Mouse (Mus musculus) lung, postnatal 0 days (tissue): ENCODE measurements around the gene Retsat. TPM values are rescaled to one million over a fixed set of nuclear protein-coding genes. Genes with fewer than 3 reads are reported as not detected.
A peak's percentile ranks its signal among the peaks of the same experiment; 100 is the strongest.

Experiments
- ATAC-seq: fragments of 200-750 bp; cut with Nextera tagmentation; 2 replicates; pipeline ENCODE4 v1.8.0; 2017; ENCODE audit warnings: moderate library complexity
- DNase-seq: peaks from one replicate; pipeline ENCODE4 v3.0.0-alpha.2; 2016; ENCODE audit warnings: low spot score
- H3K27ac ChIP-seq: fragments of 300-500 bp; sonication (generic); 2 replicates; pipeline ENCODE4 v1.5.1; 2014; ENCODE audit warnings: antibody characterized with exemption, mild to moderate bottlenecking, low read length, mixed read lengths
- H3K27me3 ChIP-seq: fragments of 300-500 bp; sonication (generic); replicated peaks from 2 replicates; pipeline ENCODE4 v1.6.1; 2014; ENCODE audit warnings: low read length, mixed read lengths; ENCODE audit not compliant: insufficient read depth
- H3K36me3 ChIP-seq: fragments of 300-500 bp; sonication (generic); 2 replicates; pipeline ENCODE4 v1.6.1; 2014; ENCODE audit warnings: low read length, mixed read lengths; ENCODE audit not compliant: insufficient read depth
- H3K4me1 ChIP-seq: fragments of 300-500 bp; sonication (generic); 2 replicates; pipeline ENCODE4 v1.6.1; 2014; ENCODE audit warnings: antibody characterized with exemption, low read depth, low read length, mixed read lengths; ENCODE audit not compliant: insufficient read depth
- H3K4me2 ChIP-seq: fragments of 300-500 bp; sonication (generic); replicated peaks from 2 replicates; pipeline ENCODE4 v1.6.1; 2014; ENCODE audit warnings: low read depth, mild to moderate bottlenecking, low read length, moderate library complexity, mixed read lengths
- H3K4me3 ChIP-seq: fragments of 300-500 bp; sonication (generic); 2 replicates; pipeline ENCODE4 v1.5.1; 2014; ENCODE audit warnings: low read depth, low read length
- H3K9ac ChIP-seq: fragments of 300-500 bp; sonication (generic); replicated peaks from 2 replicates; pipeline ENCODE4 v1.6.1; 2014; ENCODE audit warnings: low read depth, mild to moderate bottlenecking
- H3K9me3 ChIP-seq: fragments of 300-500 bp; sonication (generic); 2 replicates; pipeline ENCODE4 v1.6.1; 2016; ENCODE audit warnings: low read length, mixed read lengths
- CTCF ChIP-seq: IDR thresholded peaks from 2 replicates; pipeline ENCODE4 v1.5.1; 2016; ENCODE audit warnings: antibody characterized with exemption, mild to moderate bottlenecking
- EP300 ChIP-seq: IDR thresholded peaks from 2 replicates; pipeline ENCODE4 v1.6.1; 2016; ENCODE audit warnings: antibody characterized with exemption, mild to moderate bottlenecking, control low read depth
- WGBS: fragments of 180-500 bp; shearing (Covaris S2); extraction: QIAGEN DNeasy Blood & Tissue Kit; methylation state at CpG from one replicate; pipeline ENCODE4 v1.1.7; 2014; 5-methylcytosine and 5-hydroxymethylcytosine counted together
- polyA plus RNA-seq: library from polyadenylated mRNA; unstranded; fragments of >200 nt; fragmentation: Nextera tagmentation; extraction: Ambion mirVana; gene quantifications from 2 replicates; pipeline ENCODE4 v1.2.1, GENCODE M21; 2015

The Retsat gene
- polyA plus RNA-seq, 1 experiment from 2014 or later = 42.7 TPM

DNA sequence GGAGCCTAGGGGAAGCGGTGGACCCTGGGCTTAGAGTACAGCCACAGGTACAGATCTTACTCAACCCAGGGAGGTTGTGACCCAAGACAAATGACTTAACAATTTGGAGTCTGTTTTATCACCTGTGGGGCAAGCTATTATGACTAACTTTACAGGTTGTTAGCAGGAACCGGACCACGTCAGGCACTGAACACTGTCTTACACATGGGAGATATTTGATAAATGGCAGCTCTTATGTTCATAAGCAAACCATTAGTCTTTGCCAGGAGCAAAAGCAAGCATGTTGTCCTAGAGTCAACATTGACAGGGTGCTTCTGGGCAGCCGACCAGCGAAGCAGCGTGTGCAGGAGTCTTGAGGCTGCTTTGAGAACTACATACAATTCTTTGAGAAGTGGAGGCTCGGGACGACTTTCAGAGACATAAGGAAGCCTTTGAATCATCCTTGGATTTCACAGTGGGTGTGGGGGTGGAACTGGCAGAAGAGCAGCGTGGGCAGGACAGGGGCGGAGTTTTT, 52.1 kb downstream of the Retsat start:
- peak; percentile 66 for ATAC-seq
- Histone ChIP-seq H3K4me3 (no peak overlapping the region), H3K27me3 (no peaks in the 10 kb centered on the region), H3K36me3 (no peaks in the 10 kb centered on the region), H3K4me2 (no peak overlapping the region), H3K9ac (no peak overlapping the region), H3K9me3 (no peaks in the 10 kb centered on the region), H3K4me1 (peaks cover 14% of the 10 kb centered on the region), H3K27ac (peak overlapping the region; percentile 74)
- TF ChIP-seq CTCF = peak; percentile 48
- TF ChIP-seq EP300 = peak; percentile 86; the same call in 1 of the 2 replicates
- peak; percentile 91 for DNase-seq
- WGBS = 43% methylated on average over 10 of the region's 10 CpGs

DNA sequence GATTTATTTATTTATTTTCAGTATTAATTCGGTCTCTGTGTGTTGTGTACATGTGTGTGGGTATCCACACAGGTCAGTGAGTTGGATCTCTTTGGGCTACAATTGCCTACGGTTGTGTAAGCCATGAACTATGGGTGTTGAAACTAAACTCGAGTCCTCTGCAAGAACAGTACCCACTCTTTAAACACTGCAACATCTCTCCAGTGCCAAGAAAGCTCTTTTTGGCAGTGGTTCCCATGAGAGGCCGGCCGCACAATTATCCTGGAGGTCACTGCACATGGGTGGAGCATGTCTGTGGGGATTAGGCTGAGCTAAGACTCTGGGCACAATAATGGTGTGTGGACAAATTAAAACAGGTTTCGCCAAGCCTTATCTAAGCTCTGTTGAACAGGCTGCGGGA, 55.1 kb downstream of the Retsat start:
- ATAC-seq = peak; percentile 85

DNA sequence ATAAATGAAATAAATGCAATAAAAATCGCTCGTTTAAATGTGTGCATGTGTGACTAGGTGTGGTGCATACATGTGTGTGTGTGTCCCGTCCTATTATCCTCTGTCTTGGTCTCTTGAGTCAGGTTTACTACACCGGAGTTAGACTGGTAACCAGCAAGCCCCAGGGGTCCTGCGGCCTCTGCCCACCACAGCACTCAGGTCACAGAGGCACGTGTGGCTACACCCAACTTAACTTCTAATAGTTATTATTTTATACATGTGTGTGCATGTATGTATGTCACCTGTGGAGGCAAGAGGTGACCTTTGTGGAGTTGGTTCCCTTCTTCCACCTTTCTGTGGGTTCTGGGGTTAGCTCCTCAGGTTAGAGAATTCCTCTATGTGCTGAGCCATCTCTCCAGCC, 56.1 kb downstream of the Retsat start:
- Histone ChIP-seq H3K4me2 (no peak overlapping the region), H3K4me1 (peaks cover 25% of the 10 kb centered on the region), H3K27me3 (no peaks in the 10 kb centered on the region), H3K27ac (peak overlapping the region; percentile 82), H3K4me3 (no peak overlapping the region), H3K9me3 (no peaks in the 10 kb centered on the region), H3K36me3 (no peaks in the 10 kb centered on the region), H3K9ac (no peak overlapping the region)
- WGBS = 94% methylated on average over 6 of the region's 6 CpGs
- no peak for ATAC-seq
- TF ChIP-seq CTCF (no peak), EP300 (no peak)
- DNase-seq = no peak

More for the DNA sequence above, 55.1 kb downstream of the Retsat start:
- TF ChIP-seq EP300 = peak; percentile 77
- no peak for TF ChIP-seq CTCF
- H3K4me2 ChIP-seq = no peak overlapping the region
- H3K27ac ChIP-seq = peak overlapping the region; percentile 82
- peak; percentile 94 for DNase-seq
- H3K4me3 ChIP-seq = no peak overlapping the region
- H3K9ac ChIP-seq = no peak overlapping the region
- no peaks in the 10 kb centered on the region for H3K9me3 ChIP-seq
- no peaks in the 10 kb centered on the region for H3K36me3 ChIP-seq
- no peaks in the 10 kb centered on the region for H3K27me3 ChIP-seq
- WGBS = 26% methylated on average over 7 of the region's 7 CpGs
- peaks cover 25% of the 10 kb centered on the region for H3K4me1 ChIP-seq

DNA sequence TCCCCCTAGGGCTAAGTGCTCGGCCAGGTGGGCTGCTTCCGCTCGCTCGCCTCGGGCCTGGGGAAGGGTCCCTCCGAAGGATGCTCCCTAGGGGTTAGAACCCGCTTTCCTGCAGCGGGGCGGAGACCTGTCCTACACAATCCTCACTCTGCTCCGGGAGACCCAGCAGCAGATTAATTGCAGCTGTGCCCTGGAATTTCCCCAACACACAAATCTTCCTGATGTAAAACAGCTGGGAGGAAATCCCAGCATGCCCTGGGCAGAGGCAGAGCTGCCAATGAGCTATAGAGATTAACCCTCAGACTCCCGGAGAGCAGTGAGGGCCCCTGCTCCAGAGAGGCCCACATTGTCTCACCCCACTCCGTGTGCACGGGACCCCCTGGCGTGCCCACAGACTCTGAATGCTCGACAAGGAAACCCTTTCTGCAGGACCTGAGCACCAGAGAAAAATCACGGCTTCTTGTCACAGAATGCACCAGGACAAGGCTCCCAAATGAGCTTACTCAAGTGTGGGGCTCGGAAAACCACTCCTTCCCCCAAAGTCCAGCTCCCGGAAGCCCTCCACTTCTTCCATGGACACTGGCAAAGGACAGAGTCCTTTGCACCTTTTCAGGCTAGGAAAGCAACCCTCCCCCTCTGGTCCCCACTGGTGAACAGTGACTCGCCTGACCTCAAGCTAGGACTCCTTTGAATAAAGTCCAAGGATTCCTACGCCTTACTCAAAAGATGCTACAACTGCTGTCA, 57.2 kb downstream of the Retsat start:
- Histone ChIP-seq H3K4me2 (peak overlapping the region; percentile 48), H3K36me3 (no peaks in the 10 kb centered on the region), H3K27ac (peak overlapping the region; percentile 82), H3K9me3 (no peaks in the 10 kb centered on the region), H3K27me3 (no peaks in the 10 kb centered on the region), H3K9ac (no peak overlapping the region), H3K4me3 (peak overlapping the region; percentile 19; the same call in 1 of the 2 replicates), H3K4me1 (peaks cover 31% of the 10 kb centered on the region)
- peak; percentile 71 for TF ChIP-seq EP300
- no peak for TF ChIP-seq CTCF
- DNase-seq (peak; percentile 89), ATAC-seq (peak; percentile 46)
- WGBS = 33% methylated on average over 20 of the region's 20 CpGs

DNA sequence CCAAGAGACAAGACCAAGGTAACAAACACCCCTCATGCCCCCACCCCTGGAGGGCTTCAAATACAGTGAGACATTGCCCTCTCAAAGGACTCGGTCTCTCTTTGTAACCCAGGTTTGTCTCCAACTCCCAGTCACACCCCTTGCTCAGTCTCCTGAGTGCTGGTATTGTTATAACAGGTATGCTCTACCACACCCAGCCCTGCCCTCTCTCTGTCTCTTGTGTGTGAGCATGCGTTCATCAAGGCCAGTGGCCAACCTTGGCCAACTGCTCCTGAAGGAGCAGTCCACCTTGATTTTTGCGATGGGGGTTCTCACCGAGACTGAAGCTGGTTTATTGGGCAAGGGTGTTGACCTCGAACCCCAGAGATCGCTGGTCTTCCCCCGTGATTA, 57.8 kb downstream of the Retsat start:
- 0 out of 2 replicates have a peak overlapping the region, but pooled peaks have one; percentile 48 for H3K4me2 ChIP-seq
- H3K4me1 ChIP-seq = peaks cover 37% of the 10 kb centered on the region
- no peak for ATAC-seq
- WGBS = 73% methylated on average over 7 of the region's 7 CpGs
- H3K27ac ChIP-seq = peak overlapping the region; percentile 82
- no peaks in the 10 kb centered on the region for H3K27me3 ChIP-seq
- TF ChIP-seq CTCF = no peak
- H3K36me3 ChIP-seq = no peaks in the 10 kb centered on the region
- H3K9ac ChIP-seq = no peak overlapping the region
- DNase-seq = no peak
- no peak overlapping the region for H3K4me3 ChIP-seq
- no peaks in the 10 kb centered on the region for H3K9me3 ChIP-seq

DNA sequence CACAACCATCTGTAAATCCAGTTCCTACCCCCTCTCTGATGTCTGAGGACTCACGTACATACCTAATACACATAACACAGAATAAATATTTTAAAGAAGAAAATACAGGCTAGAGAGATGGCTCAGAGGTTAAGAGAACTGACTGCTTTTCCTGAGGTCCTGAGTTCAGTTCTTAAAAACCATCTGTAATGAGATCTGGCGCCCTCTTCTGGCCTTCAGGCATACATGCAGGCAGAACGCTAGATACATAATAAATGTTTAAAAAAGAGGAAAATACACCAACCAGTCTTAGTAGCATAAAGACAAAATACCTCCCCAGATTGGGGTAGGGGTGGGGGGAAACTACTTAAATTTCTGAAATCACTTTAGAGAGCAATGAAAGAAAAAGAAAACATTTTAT, 59.7 kb downstream of the Retsat start:
- ATAC-seq = no peak
- H3K4me3 ChIP-seq = no peak overlapping the region
- no peaks in the 10 kb centered on the region for H3K9me3 ChIP-seq
- H3K4me2 ChIP-seq = no peak overlapping the region
- DNase-seq = peak; percentile 76
- H3K4me1 ChIP-seq = peaks cover 38% of the 10 kb centered on the region
- WGBS = 57% methylated on average over 3 of the region's 3 CpGs
- H3K27me3 ChIP-seq = no peaks in the 10 kb centered on the region
- TF ChIP-seq CTCF (peak; percentile 78), EP300 (no peak)
- no peak overlapping the region for H3K27ac ChIP-seq
- H3K36me3 ChIP-seq = no peaks in the 10 kb centered on the region
- no peak overlapping the region for H3K9ac ChIP-seq

Other genes with a start within 250 kb of the Retsat start
- gene Tmem150a, start 243.0 kb upstream of the Retsat start, polyA plus RNA-seq = 17.6 and 25.7 TPM in 2 replicates
- gene Rnf181, start 231.5 kb upstream of the Retsat start, polyA plus RNA-seq = 202 and 208 TPM in 2 replicates
- 80.5 and 83.3 TPM in 2 replicates for gene Vamp5, start 218.0 kb upstream of the Retsat start, polyA plus RNA-seq
- gene Vamp8, start 207.8 kb upstream of the Retsat start, polyA plus RNA-seq = 608 and 656 TPM in 2 replicates
- gene Ggcx, start 184.2 kb upstream of the Retsat start, polyA plus RNA-seq = 28.6 and 32.2 TPM in 2 replicates
- 165 and 171 TPM in 2 replicates for gene Mat2a, start 158.9 kb upstream of the Retsat start, polyA plus RNA-seq
- not detected in 2 replicates for gene Sh2d6, start 76.8 kb upstream of the Retsat start, polyA plus RNA-seq
- 136 and 148 TPM in 2 replicates for gene Capg, start 54.1 kb upstream of the Retsat start, polyA plus RNA-seq
- 15.9 and 19.7 TPM in 2 replicates for gene Elmod3, start 62 bp upstream of the Retsat start, polyA plus RNA-seq
- gene Tgoln1, start 18.5 kb downstream of the Retsat start, polyA plus RNA-seq = 120 and 155 TPM in 2 replicates
- 17.5 and 18.6 TPM in 2 replicates for gene Tcf7l1, start 190.8 kb downstream of the Retsat start, polyA plus RNA-seq